Mouse (Mus musculus): ENCODE data around the gene 1700018B08Rik.

1700018B08Rik gene

GRCm38 (mm10) chr8:121562941-121563351 lies 18.8 kb upstream of the 1700018B08Rik start:
- no peak for DNase-seq (ENCODE audit: low read depth, low spot score)

GRCm38 (mm10) chr8:121561636-121562345 lies 17.7 kb upstream of the 1700018B08Rik start:
- DNase-seq (ENCODE audit: low read depth, low spot score): no peak

- no peak for DNase-seq (ENCODE audit: low read depth, low spot score)
Measured at GRCm38 (mm10) chr8:121560432-121561100, 16.4 kb upstream of the 1700018B08Rik start.

GRCm38 (mm10) chr8:121559801-121560200 lies 15.7 kb upstream of the 1700018B08Rik start:
- no peak for DNase-seq (ENCODE audit: low read depth, low spot score)

GRCm38 (mm10) chr8:121558538-121558937 lies 14.4 kb upstream of the 1700018B08Rik start:
- DNase-seq (ENCODE audit: low read depth, low spot score): no peak

GRCm38 (mm10) chr8:121557746-121558145 lies 13.6 kb upstream of the 1700018B08Rik start:
- no peak for DNase-seq (ENCODE audit: low read depth, low spot score)

GRCm38 (mm10) chr8:121553831-121554475 lies 9.8 kb upstream of the 1700018B08Rik start:
- no peak for DNase-seq (ENCODE audit: low read depth, low spot score)

- no peak for DNase-seq (ENCODE audit: low read depth, low spot score)
Measured at GRCm38 (mm10) chr8:121552506-121552905, 8.4 kb upstream of the 1700018B08Rik start.

GRCm38 (mm10) chr8:121551065-121551985 lies 7.2 kb upstream of the 1700018B08Rik start:
- no peak for DNase-seq (ENCODE audit: low read depth, low spot score)

- DNase-seq (ENCODE audit: low read depth, low spot score): no peak
Measured at GRCm38 (mm10) chr8:121550056-121550455, 5.9 kb upstream of the 1700018B08Rik start.

GRCm38 (mm10) chr8:121547132-121547531 lies 3.0 kb upstream of the 1700018B08Rik start:
- DNase-seq (ENCODE audit: low read depth, low spot score): peak; percentile 80

GRCm38 (mm10) chr8:121544936-121545335 lies 816 bp upstream of the 1700018B08Rik start:
- DNase-seq (ENCODE audit: low read depth, low spot score): no peak

- no peak for DNase-seq (ENCODE audit: low read depth, low spot score)
Measured at GRCm38 (mm10) chr8:121542901-121543300, 1.2 kb downstream of the 1700018B08Rik start.

- no peak for DNase-seq (ENCODE audit: low read depth, low spot score)
Measured at GRCm38 (mm10) chr8:121541862-121542261, 2.3 kb downstream of the 1700018B08Rik start.

- DNase-seq (ENCODE audit: low read depth, low spot score): peak; percentile 59
Measured at GRCm38 (mm10) chr8:121532381-121532780, 11.7 kb downstream of the 1700018B08Rik start.

- DNase-seq (ENCODE audit: low read depth, low spot score): no peak
Measured at GRCm38 (mm10) chr8:121530639-121531038, 13.5 kb downstream of the 1700018B08Rik start.

GRCm38 (mm10) chr8:121528790-121529189 lies 15.3 kb downstream of the 1700018B08Rik start:
- no peak for DNase-seq (ENCODE audit: low read depth, low spot score)

GRCm38 (mm10) chr8:121527751-121528150 lies 16.4 kb downstream of the 1700018B08Rik start:
- no peak for DNase-seq (ENCODE audit: low read depth, low spot score)

- DNase-seq (ENCODE audit: low read depth, low spot score): no peak
Measured at GRCm38 (mm10) chr8:121526811-121527550, 17.1 kb downstream of the 1700018B08Rik start.

GRCm38 (mm10) chr8:121525111-121525818 lies 18.9 kb downstream of the 1700018B08Rik start:
- no peak for DNase-seq (ENCODE audit: low read depth, low spot score)

Data from forelimb bud, embryonic 11.5 days (tissue).